Mouse (Mus musculus): ENCODE results near the gene Farsb. TPM values are rescaled to one million over a fixed set of nuclear protein-coding genes. Genes with fewer than 3 reads are reported as not detected.

Gene Farsb
- polyA plus RNA-seq, 1 experiment from 2014 or later, result 137 TPM

GRCm38 (mm10) chr1:78372316-78372715 is 116.4 kb downstream of the Farsb start:
- Histone ChIP-seq H3K4me3 (ENCODE audit: low read depth, low read length) (no peak overlapping the region), H3K27ac (ENCODE audit: low read length) (no peak overlapping the region), H3K4me1 (ENCODE audit: control insufficient read depth, insufficient read depth, low read length) (peaks cover 5% of the 10 kb centered on the region; the same call in 1 of the 2 replicates), H3K4me2 (replicated peaks; ENCODE audit: low read depth, low read length) (no peak overlapping the region), H3K9me3 (ENCODE audit: control insufficient read depth, low read depth, low read length) (no peaks in the 10 kb centered on the region), H3K27me3 (ENCODE audit: control insufficient read depth, insufficient read depth, low read length) (no peaks in the 10 kb centered on the region), H3K9ac (replicated peaks; ENCODE audit: low read depth, low read length) (no peak overlapping the region), H3K36me3 (ENCODE audit: control insufficient read depth, insufficient read depth, low read length) (no peaks in the 10 kb centered on the region)
- ATAC-seq (ENCODE audit: insufficient number of reproducible peaks, insufficient read depth, low FRiP score, low read depth), result no peak
- WGBS, result 92% methylated on average over 9 of the region's 9 CpGs

- Histone ChIP-seq H3K27me3 (ENCODE audit: control insufficient read depth, insufficient read depth, low read length) (no peaks in the 10 kb centered on the region), H3K9me3 (ENCODE audit: control insufficient read depth, low read depth, low read length) (no peaks in the 10 kb centered on the region), H3K36me3 (ENCODE audit: control insufficient read depth, insufficient read depth, low read length) (no peaks in the 10 kb centered on the region), H3K27ac (ENCODE audit: low read length) (no peak overlapping the region), H3K4me3 (ENCODE audit: low read depth, low read length) (no peak overlapping the region), H3K9ac (replicated peaks; ENCODE audit: low read depth, low read length) (no peak overlapping the region), H3K4me2 (replicated peaks; ENCODE audit: low read depth, low read length) (no peak overlapping the region), H3K4me1 (ENCODE audit: control insufficient read depth, insufficient read depth, low read length) (peaks cover 5% of the 10 kb centered on the region; the same call in 1 of the 2 replicates)
- WGBS, result 77% methylated on average over 2 of the region's 2 CpGs
- ATAC-seq (ENCODE audit: insufficient number of reproducible peaks, insufficient read depth, low FRiP score, low read depth), result no peak
Measured at GRCm38 (mm10) chr1:78371569-78372236, 117.0 kb downstream of the Farsb start.

DNA sequence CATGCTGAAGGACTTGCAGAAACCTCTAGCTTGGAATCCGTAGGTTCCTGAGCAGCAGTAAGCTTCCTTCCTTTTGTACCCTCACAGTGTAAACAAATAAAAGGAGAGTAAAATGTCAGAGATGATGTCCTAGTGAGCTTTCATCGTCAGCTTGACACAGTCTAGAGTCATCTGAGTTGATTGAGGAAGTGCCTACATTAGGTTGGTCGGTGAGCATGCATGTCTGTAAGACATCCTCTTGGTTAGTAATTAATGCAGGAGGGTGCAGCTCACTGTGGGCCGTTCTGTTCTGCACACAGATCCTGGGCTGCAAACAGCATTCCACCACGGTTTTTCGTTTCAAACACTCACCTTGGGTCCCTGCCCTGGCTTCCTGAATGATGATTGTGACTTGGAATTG is 118.6 kb downstream of the Farsb start:
- no peaks in the 10 kb centered on the region for H3K36me3 ChIP-seq (ENCODE audit: control insufficient read depth, insufficient read depth, low read length)
- H3K4me2 ChIP-seq (replicated peaks; ENCODE audit: low read depth, low read length), result no peak overlapping the region
- H3K27me3 ChIP-seq (ENCODE audit: control insufficient read depth, insufficient read depth, low read length), result no peaks in the 10 kb centered on the region
- no peaks in the 10 kb centered on the region for H3K9me3 ChIP-seq (ENCODE audit: control insufficient read depth, low read depth, low read length)
- no peak for ATAC-seq (ENCODE audit: insufficient number of reproducible peaks, insufficient read depth, low FRiP score, low read depth)
- peaks cover 5% of the 10 kb centered on the region; the same call in 1 of the 2 replicates for H3K4me1 ChIP-seq (ENCODE audit: control insufficient read depth, insufficient read depth, low read length)
- H3K27ac ChIP-seq (ENCODE audit: low read length), result no peak overlapping the region
- H3K9ac ChIP-seq (replicated peaks; ENCODE audit: low read depth, low read length), result no peak overlapping the region
- no peak overlapping the region for H3K4me3 ChIP-seq (ENCODE audit: low read depth, low read length)
- WGBS, result 32% methylated on average over 6 of the region's 6 CpGs

Other genes starting within 250 kb of the Farsb start
- 29.8 and 32.1 TPM in 2 replicates for gene Sgpp2, start 178.6 kb downstream of the Farsb start, polyA plus RNA-seq (2014; fragmentation: Nextera tagmentation; extraction: Ambion mirVana)
- gene Mogat1, start 22.1 kb upstream of the Farsb start, polyA plus RNA-seq (2014; fragmentation: Nextera tagmentation; extraction: Ambion mirVana), result not detected in 2 replicates
- gene BC035947, start 23.3 kb upstream of the Farsb start, polyA plus RNA-seq (2014; fragmentation: Nextera tagmentation; extraction: Ambion mirVana), result 0.11 and 0.33 TPM in 2 replicates
- gene Acsl3, start 168.9 kb upstream of the Farsb start, polyA plus RNA-seq (2014; fragmentation: Nextera tagmentation; extraction: Ambion mirVana), result 80.6 and 85.9 TPM in 2 replicates
- gene Utp14b, start 169.1 kb upstream of the Farsb start, polyA plus RNA-seq (2014; fragmentation: Nextera tagmentation; extraction: Ambion mirVana), result 6.5 and 6.6 TPM in 2 replicates